ENCODE assay signal across 10 mouse cellular contexts in the genomic region with DNA sequence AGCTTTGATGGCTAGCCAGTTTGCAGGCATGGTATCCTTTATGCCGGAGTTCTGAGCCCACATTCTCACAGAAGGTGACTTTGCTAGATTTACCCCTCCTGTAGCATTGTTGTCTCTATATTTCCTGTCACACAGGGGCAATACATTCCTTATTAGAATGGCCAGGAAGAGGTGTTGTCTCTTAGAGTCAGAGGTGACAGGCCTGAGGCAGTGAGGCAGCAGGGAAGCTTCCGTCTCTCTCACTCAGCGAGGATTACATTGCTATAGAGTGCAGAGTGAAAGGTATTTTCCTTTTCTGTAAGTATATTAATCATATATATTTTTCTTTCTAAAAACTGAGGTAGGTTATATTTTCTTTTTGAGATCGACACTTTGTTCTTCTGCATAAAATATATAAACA. TPM values are rescaled to one million over a fixed set of nuclear protein-coding genes. Genes with fewer than 3 reads are reported as not detected.
DNase-seq lines count a peak whose midpoint lies in the region; ATAC-seq and TF ChIP-seq lines count a peak whose summit lies in the region.
"Had no signal": no experiment of that assay in that cellular context is flagged by ENCODE, and none has a peak within 500 bp of the region (broad histone marks: within the 10 kb centered on the region; RNA-seq: fewer than 3 reads in every experiment).

No protein-coding gene starts in this region.

- DNase-seq in heart, postnatal 0 days (ENCODE audit: low spot score), result no peak
- no peak for DNase-seq in heart, postnatal 36 days
- no peak for DNase-seq in neural tube, embryonic 10.5 days (ENCODE audit: extremely low spot score, low spot score)
- DNase-seq in limb, embryonic 14.5 days (ENCODE audit: low spot score), result no peak
- DNase-seq in right cerebral cortex, postnatal 25 days, result no peak
- no peak for DNase-seq in embryo, embryonic 10 days (ENCODE audit: low spot score)
- DNase-seq in layer of hippocampus, adult 8-10 months (ENCODE audit: low spot score in 2 of 2), result no peak
- DNase-seq: kidney, adult 8-10 months had no signal

- H3K4me3 ChIP-seq in heart, postnatal 0 days (ENCODE audit: low read depth, low read length), result no peak overlapping the region
- H3K4me3 ChIP-seq in neural tube, embryonic 13.5 days, result no peak overlapping the region
- no peak overlapping the region for H3K4me3 ChIP-seq in limb, embryonic 14.5 days (replicated peaks; ENCODE audit: low read length)

- peaks cover 53% of the 10 kb centered on the region for H3K4me1 ChIP-seq in heart, postnatal 0 days (ENCODE audit: control insufficient read depth, insufficient read depth)
- peaks cover 51% of the 10 kb centered on the region for H3K4me1 ChIP-seq in neural tube, embryonic 13.5 days (replicated peaks)
- peaks cover 68% of the 10 kb centered on the region for H3K4me1 ChIP-seq in limb, embryonic 14.5 days (ENCODE audit: control insufficient read depth, insufficient read depth, low read length)

- WGBS in heart, postnatal 0 days, result 58% methylated on average over 4 of the region's 4 CpGs
- 70% methylated on average over 4 of the region's 4 CpGs for WGBS in neural tube, embryonic 13.5 days
- WGBS in limb, embryonic 14.5 days, result 58% methylated on average over 4 of the region's 4 CpGs

- H3K9me3 ChIP-seq in heart, postnatal 0 days (replicated peaks; ENCODE audit: control insufficient read depth, low read length), result no peaks in the 10 kb centered on the region
- H3K9me3 ChIP-seq in neural tube, embryonic 13.5 days, result no peaks in the 10 kb centered on the region
- no peaks in the 10 kb centered on the region for H3K9me3 ChIP-seq in limb, embryonic 14.5 days (ENCODE audit: control insufficient read depth, low read length)

- no peak overlapping the region for H3K9ac ChIP-seq in heart, postnatal 0 days (replicated peaks; ENCODE audit: low read depth, low read length)
- 0 out of 2 replicates have a peak overlapping the region, but pooled peaks have one; percentile 14 for H3K9ac ChIP-seq in neural tube, embryonic 13.5 days
- H3K9ac ChIP-seq in limb, embryonic 14.5 days (ENCODE audit: low read depth, low read length, severe bottlenecking), result no peak overlapping the region

- H3K4me2 ChIP-seq in heart, postnatal 0 days (ENCODE audit: low read depth, low read length), result peak overlapping the region; percentile 30
- no peak overlapping the region for H3K4me2 ChIP-seq in neural tube, embryonic 13.5 days
- H3K4me2 ChIP-seq in limb, embryonic 14.5 days (replicated peaks; ENCODE audit: low read depth, low read length, severe bottlenecking), result peak overlapping the region; percentile 39

- H3K27me3 ChIP-seq in heart, postnatal 0 days (ENCODE audit: control insufficient read depth, insufficient read depth, low read length), result no peaks in the 10 kb centered on the region
- H3K27me3 ChIP-seq in neural tube, embryonic 13.5 days, result no peaks in the 10 kb centered on the region
- no peaks in the 10 kb centered on the region for H3K27me3 ChIP-seq in limb, embryonic 14.5 days (ENCODE audit: control insufficient read depth, insufficient read depth, low read length)

- ATAC-seq in heart, postnatal 0 days (ENCODE audit: insufficient read depth, low read depth), result no peak
- no peak for ATAC-seq in neural tube, embryonic 13.5 days (ENCODE audit: low read depth)
- no peak for ATAC-seq in limb, embryonic 14.5 days (ENCODE audit: low FRiP score, low read depth)

- peak overlapping the region; percentile 86 for H3K27ac ChIP-seq in heart, postnatal 0 days (ENCODE audit: low read depth)
- peak overlapping the region; percentile 59; the same call in 1 of the 2 replicates for H3K27ac ChIP-seq in neural tube, embryonic 13.5 days (replicated peaks)
- peak overlapping the region; percentile 69; the same call in 1 of the 2 replicates for H3K27ac ChIP-seq in limb, embryonic 14.5 days (replicated peaks; ENCODE audit: low read depth, low read length)
- H3K27ac ChIP-seq: macrophage had no signal

- intact Hi-C loops in heart, postnatal 36 days (cut with DNase I), result no loop called here

- H3K36me3 ChIP-seq in heart, postnatal 0 days (replicated peaks; ENCODE audit: control insufficient read depth, insufficient read depth, low read length), result 0 out of 2 replicates have a peak, but pooled peaks cover 4% of the 10 kb centered on the region
- no peaks in the 10 kb centered on the region for H3K36me3 ChIP-seq in neural tube, embryonic 13.5 days
- no peaks in the 10 kb centered on the region for H3K36me3 ChIP-seq in limb, embryonic 14.5 days (ENCODE audit: control insufficient read depth, insufficient read depth, low read length)

- TF ChIP-seq CTCF in heart, postnatal 0 days (IDR thresholded peaks at IDR 0.05; ENCODE audit: low read depth), result no peak

- no peak for TF ChIP-seq POLR2A in limb, embryonic 14.5 days (IDR thresholded peaks at IDR 0.05; ENCODE audit: borderline replicate concordance, extremely low read depth, insufficient read depth, insufficient read length)

- TF ChIP-seq EP300 in heart, postnatal 0 days (IDR thresholded peaks at IDR 0.05; ENCODE audit: low read depth), result no peak

RNA-seq across cellular contexts. Expression of gene Cyth3, which starts 11.6 kb away (rescaled TPM):
- total RNA-seq in heart, postnatal 0 days (2014; rRNA removed; ENCODE audit: low replicate concordance), result 84.1 and 115 TPM in 2 replicates
- 42.8 and 45.2 TPM in 2 replicates for polyA plus RNA-seq in heart, postnatal 0 days (2015; fragmentation: Nextera tagmentation; extraction: Ambion mirVana)
- 10 to 100 TPM; 34.7 to 40.7 TPM for total RNA-seq in heart, postnatal 36 days (2021)
- polyA plus RNA-seq in neural tube, embryonic 13.5 days (2015; fragmentation: Nextera tagmentation; extraction: Ambion mirVana), result 43.1 and 45.2 TPM in 2 replicates
- polyA plus RNA-seq in limb, embryonic 14.5 days (2012; rRNA removed), result 50.6 and 52.9 TPM in 2 replicates
- 60.5 and 67.7 TPM in 2 replicates for polyA plus RNA-seq in limb, embryonic 14.5 days (2014; fragmentation: Nextera tagmentation; extraction: Ambion mirVana)
- 10 to 100 TPM; 37.1 to 44.8 (median 39.0) TPM for total RNA-seq in layer of hippocampus, adult 8-10 months (2022)
